Mouse (Mus musculus) MEL (cell line): Measurements from ENCODE around the gene Rnf167. TPM values are rescaled to one million over a fixed set of nuclear protein-coding genes. Genes with fewer than 3 reads are reported as not detected.

Experiments used
- DNase-seq: peaks from one replicate; pipeline ENCODE4 v3.0.0; 2011; ENCODE audit warnings: low read depth, low spot score
- H3K27ac ChIP-seq: 2 replicates; pipeline ENCODE4 v1.5.1; 2012; ENCODE audit warnings: low read depth, mild to moderate bottlenecking, control low read depth, low read length, moderate library complexity; ENCODE audit not compliant: control insufficient read depth
- H3K27me3 ChIP-seq, 2 experiments: fragments of 150-350 bp in 1 of 2; sonication (generic) in 1 of 2; 2 replicates each; pipeline ENCODE4 v1.6.1; 2012; ENCODE audit warnings: low read length in 2 of 2, mild to moderate bottlenecking in 2 of 2, improper control_type of control experiment in 1 of 2, moderate library complexity in 1 of 2; ENCODE audit not compliant: insufficient read depth in 2 of 2, control insufficient read depth in 1 of 2
- H3K36me3 ChIP-seq, 2 experiments: 2 replicates each; pipeline ENCODE4 v1.6.1; 2012 to 2014; ENCODE audit warnings: low read length in 2 of 2, improper control_type of control experiment in 1 of 2, inconsistent platforms in 1 of 2, mild to moderate bottlenecking in 1 of 2; ENCODE audit not compliant: insufficient read depth in 2 of 2, control insufficient read depth in 1 of 2
- H3K4me1 ChIP-seq, 2 experiments: fragments of 150-350 bp in 1 of 2; sonication (generic) in 1 of 2; 2 replicates each; pipeline ENCODE4 v1.6.1; 2012; ENCODE audit warnings: low read length in 2 of 2, improper control_type of control experiment in 1 of 2, mild to moderate bottlenecking in 1 of 2; ENCODE audit not compliant: insufficient read depth in 2 of 2, control insufficient read depth in 1 of 2
- H3K4me3 ChIP-seq, 2 experiments: fragments of 150-350 bp in 1 of 2; sonication (generic) in 1 of 2; 2 replicates each; pipeline ENCODE4 v1.5.1; 2012; ENCODE audit warnings: low read depth in 2 of 2, low read length in 2 of 2, mild to moderate bottlenecking in 2 of 2, moderate library complexity in 2 of 2, control low read depth in 1 of 2, improper control_type of control experiment in 1 of 2; ENCODE audit not compliant: control insufficient read depth in 1 of 2, insufficient read depth in 1 of 2
- H3K79me2 ChIP-seq: 2 replicates; pipeline ENCODE4 v1.6.1; 2012; ENCODE audit warnings: mild to moderate bottlenecking, low read length, moderate library complexity; ENCODE audit not compliant: control insufficient read depth, poor library complexity, insufficient read depth
- H3K9ac ChIP-seq: 2 replicates; pipeline ENCODE4 v1.6.1; 2012; ENCODE audit warnings: low read depth, mild to moderate bottlenecking, control low read depth, low read length, moderate library complexity; ENCODE audit not compliant: control insufficient read depth, poor library complexity, severe bottlenecking
- H3K9me3 ChIP-seq: fragments of 150-350 bp; sonication (generic); replicated peaks from 2 replicates; pipeline ENCODE4 v1.6.1; 2012; ENCODE audit warnings: mild to moderate bottlenecking, low read length, improper control_type of control experiment, moderate library complexity; ENCODE audit not compliant: insufficient read depth
- CHD1 ChIP-seq: IDR thresholded peaks from 2 replicates; pipeline ENCODE4 v1.6.1; 2012; ENCODE audit warnings: low read depth, mild to moderate bottlenecking, inconsistent platforms, low read length, improper control_type of control experiment
- CTCF ChIP-seq, 3 experiments: IDR thresholded peaks in 2 of 3; conservative IDR thresholded peaks in 1 of 3; 2 replicates each; pipeline ENCODE4 v1.5.1; 2011 to 2012; ENCODE audit warnings: low read length in 3 of 3, low read depth in 2 of 3, mild to moderate bottlenecking in 2 of 3, improper control_type of control experiment in 1 of 3, inconsistent platforms in 1 of 3, mixed read lengths in 1 of 3, moderate library complexity in 1 of 3; ENCODE audit not compliant: control insufficient read depth in 1 of 3, insufficient read depth in 1 of 3, poor library complexity in 1 of 3, severe bottlenecking in 1 of 3
- E2F4 ChIP-seq: IDR thresholded peaks from 2 replicates; pipeline ENCODE4 v1.6.1; 2011; ENCODE audit warnings: low read depth, low read length, improper control_type of control experiment, borderline replicate concordance
- ETS1 ChIP-seq: IDR thresholded peaks from 2 replicates; pipeline ENCODE4 v1.6.1; 2012; ENCODE audit warnings: low read depth, mild to moderate bottlenecking, inconsistent platforms, low read length, improper control_type of control experiment, moderate library complexity
- GABPA ChIP-seq: IDR thresholded peaks from 2 replicates; pipeline ENCODE4 v1.6.1; 2012; ENCODE audit warnings: low read depth, mild to moderate bottlenecking, inconsistent platforms, low read length, improper control_type of control experiment, moderate library complexity
- MAFK ChIP-seq: IDR thresholded peaks from 2 replicates; pipeline ENCODE4 v1.6.1; 2011; ENCODE audit warnings: low read depth, mild to moderate bottlenecking, low read length, improper control_type of control experiment, borderline replicate concordance
- MAX ChIP-seq: IDR thresholded peaks from 2 replicates; pipeline ENCODE4 v1.6.1; 2011; ENCODE audit warnings: low read length, improper control_type of control experiment
- MAZ ChIP-seq: IDR thresholded peaks from 2 replicates; pipeline ENCODE4 v1.6.1; 2012; ENCODE audit warnings: low read depth, mild to moderate bottlenecking, inconsistent platforms, low read length, improper control_type of control experiment
- MYB ChIP-seq: IDR thresholded peaks from 2 replicates; pipeline ENCODE4 v1.6.1; 2011; ENCODE audit warnings: mild to moderate bottlenecking, low read depth, low read length, improper control_type of control experiment
- MYC ChIP-seq: IDR thresholded peaks from 2 replicates; pipeline ENCODE4 v1.6.1; 2011; ENCODE audit warnings: low read depth, mild to moderate bottlenecking, low read length, improper control_type of control experiment, moderate library complexity
- NELFE ChIP-seq: IDR thresholded peaks from 2 replicates; pipeline ENCODE4 v1.6.1; 2011; ENCODE audit warnings: low read depth, low read length, improper control_type of control experiment
- NRF1 ChIP-seq: IDR thresholded peaks from 2 replicates; pipeline ENCODE4 v1.6.1; 2014; ENCODE audit warnings: low read depth, mild to moderate bottlenecking, inconsistent platforms, low read length, improper control_type of control experiment, moderate library complexity; ENCODE audit not compliant: poor library complexity, insufficient read depth, severe bottlenecking
- POLR2A ChIP-seq, 2 experiments: IDR thresholded peaks; 2 replicates each; pipeline ENCODE4 v1.6.1; 2011 to 2012; ENCODE audit warnings: low read length in 2 of 2, mild to moderate bottlenecking in 2 of 2, control low read depth in 1 of 2, improper control_type of control experiment in 1 of 2, low read depth in 1 of 2, moderate library complexity in 1 of 2; ENCODE audit not compliant: control insufficient read depth in 1 of 2, insufficient read depth in 1 of 2, poor library complexity in 1 of 2
- POLR2AphosphoS2 ChIP-seq: IDR thresholded peaks from 2 replicates; pipeline ENCODE4 v1.6.1; 2011; ENCODE audit warnings: low read length, improper control_type of control experiment
- RAD21 ChIP-seq: IDR thresholded peaks from 2 replicates; pipeline ENCODE4 v1.6.1; 2011; ENCODE audit warnings: mild to moderate bottlenecking, low read depth, low read length, improper control_type of control experiment
- SMC3 ChIP-seq: IDR thresholded peaks from 2 replicates; pipeline ENCODE4 v1.6.1; 2011; ENCODE audit warnings: low read depth, low read length, improper control_type of control experiment
- TAL1 ChIP-seq: IDR thresholded peaks from 2 replicates; pipeline ENCODE4 v1.6.1; 2012; ENCODE audit warnings: mild to moderate bottlenecking, inconsistent platforms, low read length, moderate library complexity, mixed read lengths
- TBP ChIP-seq: IDR thresholded peaks from 2 replicates; pipeline ENCODE4 v1.8.0; 2011; ENCODE audit warnings: low read depth, low read length, improper control_type of control experiment
- UBTF ChIP-seq: IDR thresholded peaks from 2 replicates; pipeline ENCODE4 v1.6.1; 2012; ENCODE audit warnings: low read depth, mild to moderate bottlenecking, inconsistent platforms, low read length, improper control_type of control experiment, moderate library complexity, borderline replicate concordance; ENCODE audit not compliant: insufficient read depth
- USF1 ChIP-seq: IDR thresholded peaks from 2 replicates; pipeline ENCODE4 v1.6.1; 2014; ENCODE audit warnings: low read depth, mild to moderate bottlenecking, inconsistent platforms, low read length, improper control_type of control experiment, moderate library complexity
- ZC3H11A ChIP-seq: IDR thresholded peaks from 2 replicates; pipeline ENCODE4 v1.6.1; 2012; ENCODE audit warnings: low read depth, mild to moderate bottlenecking, inconsistent platforms, low read length, improper control_type of control experiment
- ZKSCAN1 ChIP-seq: IDR thresholded peaks from 2 replicates; pipeline ENCODE4 v1.6.1; 2012; ENCODE audit warnings: low read depth, mild to moderate bottlenecking, inconsistent platforms, low read length, improper control_type of control experiment, moderate library complexity
- ZNF384 ChIP-seq: IDR thresholded peaks from 2 replicates; pipeline ENCODE4 v1.6.1; 2012; ENCODE audit warnings: low read depth, mild to moderate bottlenecking, inconsistent platforms, low read length, improper control_type of control experiment
- polyA plus RNA-seq, 2 experiments: library from polyadenylated mRNA; stranded (reverse) in 1 of 2; unstranded in 1 of 2; fragments of >175 nt in 1 of 2; fragments of >200 nt in 1 of 2; gene quantifications; 2 replicates each; pipeline versions ENCODE4 v1.2.1 to v1.2.4; 2012; ENCODE audit warnings: low replicate concordance in 2 of 2, low read depth in 1 of 2; ENCODE audit not compliant: insufficient read length in 2 of 2, insufficient read depth in 1 of 2, missing spikeins in 1 of 2
- total RNA-seq: library from RNA; depleted of rRNA; stranded (reverse); fragments of 300-350 nt; gene quantifications from 2 replicates; pipeline ENCODE4 v1.2.3, GENCODE M21; 2012

Gene Rnf167
- total and polyA plus RNA-seq, 3 experiments: 31.4 to 44.4 TPM; not detected in 1

- Histone ChIP-seq H3K79me2 (peaks cover 4% of the 10 kb centered on the region; the same call in 1 of the 2 replicates), H3K36me3 (peaks cover 0 to 5% of the 10 kb centered on the region in 2 experiments; a peak in 2 of 4 replicates), H3K27ac (no peak overlapping the region), H3K9me3 (no peaks in the 10 kb centered on the region), H3K9ac (peak overlapping the region; percentile 86), H3K27me3 (no peaks in the 10 kb centered on the region), H3K4me3 (peak overlapping the region; percentile 63 to 79), H3K4me1 (peaks cover 0 to 9% of the 10 kb centered on the region in 2 experiments; a peak in 2 of 4 replicates)
- TF ChIP-seq MAFK (no peak), USF1 (no peak), TBP (no peak), ZC3H11A (no peak), SMC3 (no peak), GABPA (no peak), MAX (no peak), POLR2A (IDR thresholded peaks at IDR 0.05; ENCODE audit: control insufficient read depth in 1 of 2, insufficient read depth in 1 of 2, low read depth in 1 of 2, low read length in 2 of 2, poor library complexity in 1 of 2) (no peak), ZKSCAN1 (no peak), ZNF384 (no peak)
- DNase-seq: no peak
Measured at GRCm38 (mm10) chr11:70688372-70688771, 41.3 kb downstream of the Rnf167 start.

GRCm38 (mm10) chr11:70689578-70689977 lies 42.5 kb downstream of the Rnf167 start:
- Histone ChIP-seq H3K27ac (no peak overlapping the region), H3K27me3 (no peaks in the 10 kb centered on the region), H3K4me3 (no peak overlapping the region), H3K79me2 (peaks cover 4% of the 10 kb centered on the region; the same call in 1 of the 2 replicates), H3K4me1 (peaks cover 0 to 9% of the 10 kb centered on the region in 2 experiments; a peak in 2 of 4 replicates), H3K9ac (no peak overlapping the region), H3K9me3 (no peaks in the 10 kb centered on the region), H3K36me3 (peaks cover 0 to 5% of the 10 kb centered on the region in 2 experiments; a peak in 2 of 4 replicates)
- TF ChIP-seq E2F4 (no peak), MYB (no peak), MAX (no peak), ZNF384 (no peak), MYC (no peak), ZKSCAN1 (no peak), CHD1 (no peak), POLR2AphosphoS2 (no peak), SMC3 (no peak), MAZ (no peak), UBTF (no peak), CTCF (IDR thresholded peaks at IDR 0.05 in 2 of 3, conservative IDR thresholded peaks at IDR 0.05 in 1 of 3; ENCODE audit: control insufficient read depth in 1 of 3, insufficient read depth in 1 of 3, low read depth in 2 of 3, low read length in 3 of 3, poor library complexity in 1 of 3, severe bottlenecking in 1 of 3) (no peak), RAD21 (no peak), NRF1 (no peak), TAL1 (no peak), ETS1 (no peak), GABPA (no peak), NELFE (no peak)
- DNase-seq: no peak
